32 mouse cellular contexts compared by ENCODE assay signal in genomic region chr15:88617125-88617524, GRCm38 (mm10). TPM values are rescaled to one million over a fixed set of nuclear protein-coding genes. Genes with fewer than 3 reads are reported as not detected.
DNase-seq lines count a peak whose midpoint lies in the region; ATAC-seq and TF ChIP-seq lines count a peak whose summit lies in the region.
"Had no signal": no experiment of that assay in that cellular context is flagged by ENCODE, and none has a peak within 500 bp of the region (broad histone marks: within the 10 kb centered on the region; RNA-seq: fewer than 3 reads in every experiment).

No protein-coding gene starts in this region.

- H3K4me2 ChIP-seq in forebrain, embryonic 15.5 days (replicated peaks): 0 out of 2 replicates have a peak overlapping the region, but pooled peaks have one; percentile 7
- H3K4me2 ChIP-seq in forebrain, embryonic 13.5 days: no peak overlapping the region
- no peak overlapping the region for H3K4me2 ChIP-seq in hindbrain, embryonic 15.5 days
- no peak overlapping the region; the same call in 1 of the 2 replicates for H3K4me2 ChIP-seq in hindbrain, embryonic 16.5 days (ENCODE audit: low read length)
- H3K4me2 ChIP-seq: heart, embryonic 13.5 days had no signal

- ATAC-seq in forebrain, embryonic 15.5 days (replicated peaks): no peak
- ATAC-seq in forebrain, embryonic 13.5 days: no peak
- no peak for ATAC-seq in hindbrain, embryonic 15.5 days (ENCODE audit: low FRiP score, low read depth)
- no peak for ATAC-seq in hindbrain, embryonic 16.5 days
- ATAC-seq: activated CD4-positive, CD25-positive, alpha-beta regulatory T cell, adult 4 months; intestine, postnatal 0 days had no signal

- DNase-seq in cerebellum, adult 2 months: no peak
- no peak for DNase-seq in cerebellum, postnatal 14 days
- peak; percentile 72 for DNase-seq in MEL (ENCODE audit: low read depth, low spot score)
- DNase-seq in lung, postnatal 25 days (ENCODE audit: low spot score): no peak
- DNase-seq: adrenal gland, adult 8-10 months; adrenal gland, postnatal 25 days; B cell, adult 2 months; gastrocnemius, postnatal 10 days; gastrocnemius, postnatal 36 days; heart, adult 2 months; heart, postnatal 14 days; heart, postnatal 4 days; kidney, adult 2 months had no signal

- peak overlapping the region; percentile 8; the same call in 1 of the 2 replicates for H3K27ac ChIP-seq in cerebellum, adult 2 months (ENCODE audit: insufficient read depth, low read length)
- H3K27ac ChIP-seq in forebrain, embryonic 15.5 days (replicated peaks): no peak overlapping the region
- H3K27ac ChIP-seq in forebrain, embryonic 13.5 days: no peak overlapping the region
- peak overlapping the region; percentile 31; the same call in 1 of the 2 replicates for H3K27ac ChIP-seq in hindbrain, embryonic 15.5 days (replicated peaks)
- no peak overlapping the region for H3K27ac ChIP-seq in hindbrain, embryonic 16.5 days (ENCODE audit: low read depth, low read length)
- H3K27ac ChIP-seq in MEL (ENCODE audit: control insufficient read depth, low read depth, low read length): peak overlapping the region; percentile 69
- H3K27ac ChIP-seq: forebrain, embryonic 10.5 days; heart, adult 2 months; heart, embryonic 10.5 days; heart, embryonic 13.5 days had no signal

- no peak for TF ChIP-seq RAD21 in MEL (IDR thresholded peaks at IDR 0.05; ENCODE audit: low read depth, low read length)

- TF ChIP-seq EP300 in MEL (IDR thresholded peaks at IDR 0.05; ENCODE audit: low read depth in 1 of 2, low read length in 2 of 2): no peak; a peak in 1 of 4 replicates

- 94% methylated on average over 16 of the region's 16 CpGs for WGBS in cerebellum, adult 2 months
- 53% methylated on average over 16 of the region's 16 CpGs for whole genome bisulfite sequencing in forebrain, embryonic 15.5 days
- 63% methylated on average over 16 of the region's 16 CpGs for WGBS in forebrain, embryonic 13.5 days
- WGBS in hindbrain, embryonic 15.5 days: 73% methylated on average over 16 of the region's 16 CpGs
- 76% methylated on average over 16 of the region's 16 CpGs for WGBS in hindbrain, embryonic 16.5 days

- no peaks in the 10 kb centered on the region; the same call in 1 of the 2 replicates for H3K79me2 ChIP-seq in MEL (ENCODE audit: control insufficient read depth, insufficient read depth, low read length, poor library complexity)

- no peak for TF ChIP-seq CTCF in cerebellum, adult 2 months (IDR thresholded peaks at IDR 0.05; ENCODE audit: borderline replicate concordance, insufficient read depth, low read depth, low read length)
- TF ChIP-seq CTCF in MEL (IDR thresholded peaks at IDR 0.05 in 2 of 3, conservative IDR thresholded peaks at IDR 0.05 in 1 of 3; ENCODE audit: control insufficient read depth in 1 of 3, insufficient read depth in 1 of 3, low read depth in 2 of 3, low read length in 3 of 3, poor library complexity in 1 of 3, severe bottlenecking in 1 of 3): no peak

- no peaks in the 10 kb centered on the region for H3K36me3 ChIP-seq in forebrain, embryonic 15.5 days
- H3K36me3 ChIP-seq in forebrain, embryonic 13.5 days (ENCODE audit: poor library complexity, severe bottlenecking): no peaks in the 10 kb centered on the region
- H3K36me3 ChIP-seq in hindbrain, embryonic 15.5 days: no peaks in the 10 kb centered on the region
- no peaks in the 10 kb centered on the region for H3K36me3 ChIP-seq in hindbrain, embryonic 16.5 days (ENCODE audit: control insufficient read depth, insufficient read depth, low read length)
- peaks cover 0 to 18% of the 10 kb centered on the region in 2 experiments; a peak in 2 of 4 replicates for H3K36me3 ChIP-seq in MEL (ENCODE audit: control insufficient read depth in 1 of 2, insufficient read depth in 2 of 2, low read length in 2 of 2)
- H3K36me3 ChIP-seq: forebrain, embryonic 10.5 days; G1E; heart, embryonic 10.5 days; heart, embryonic 13.5 days had no signal

- no peak overlapping the region for H3K9ac ChIP-seq in forebrain, embryonic 15.5 days (replicated peaks)
- H3K9ac ChIP-seq in forebrain, embryonic 13.5 days: no peak overlapping the region
- H3K9ac ChIP-seq in hindbrain, embryonic 15.5 days: no peak overlapping the region
- H3K9ac ChIP-seq in hindbrain, embryonic 16.5 days (ENCODE audit: low read depth, low read length): no peak overlapping the region
- H3K9ac ChIP-seq in MEL (ENCODE audit: control insufficient read depth, low read depth, low read length, poor library complexity, severe bottlenecking): peak overlapping the region; percentile 60
- H3K9ac ChIP-seq: heart, embryonic 13.5 days had no signal

- no peaks in the 10 kb centered on the region for H3K27me3 ChIP-seq in cerebellum, adult 2 months (ENCODE audit: control insufficient read depth, insufficient read depth, low read length)
- H3K27me3 ChIP-seq in forebrain, embryonic 15.5 days: no peaks in the 10 kb centered on the region
- H3K27me3 ChIP-seq in forebrain, embryonic 13.5 days: no peaks in the 10 kb centered on the region
- H3K27me3 ChIP-seq in hindbrain, embryonic 15.5 days: no peaks in the 10 kb centered on the region
- H3K27me3 ChIP-seq in hindbrain, embryonic 16.5 days (replicated peaks; ENCODE audit: control insufficient read depth, insufficient read depth, low read length): no peaks in the 10 kb centered on the region
- H3K27me3 ChIP-seq in MEL (ENCODE audit: control insufficient read depth in 1 of 2, insufficient read depth in 2 of 2, low read length in 2 of 2): no peaks in the 10 kb centered on the region
- H3K27me3 ChIP-seq: heart, embryonic 13.5 days had no signal

- peaks cover 20% of the 10 kb centered on the region for H3K4me1 ChIP-seq in cerebellum, adult 2 months (ENCODE audit: control insufficient read depth, insufficient read depth, low read length)
- H3K4me1 ChIP-seq in forebrain, embryonic 15.5 days: peaks cover 11% of the 10 kb centered on the region; the same call in 1 of the 2 replicates
- peaks cover 4% of the 10 kb centered on the region; the same call in 1 of the 2 replicates for H3K4me1 ChIP-seq in forebrain, embryonic 13.5 days
- peaks cover 5% of the 10 kb centered on the region; the same call in 1 of the 2 replicates for H3K4me1 ChIP-seq in hindbrain, embryonic 15.5 days (replicated peaks)
- H3K4me1 ChIP-seq in hindbrain, embryonic 16.5 days (ENCODE audit: control insufficient read depth, insufficient read depth, low read depth, low read length): peaks cover 7% of the 10 kb centered on the region; the same call in 1 of the 2 replicates
- peaks cover 0 to 39% of the 10 kb centered on the region in 2 experiments; a peak in 3 of 4 replicates for H3K4me1 ChIP-seq in MEL (ENCODE audit: control insufficient read depth in 1 of 2, insufficient read depth in 2 of 2, low read length in 2 of 2)
- H3K4me1 ChIP-seq: heart, embryonic 13.5 days had no signal

- no peaks in the 10 kb centered on the region for H3K9me3 ChIP-seq in forebrain, embryonic 15.5 days
- no peaks in the 10 kb centered on the region for H3K9me3 ChIP-seq in forebrain, embryonic 13.5 days (replicated peaks)
- no peaks in the 10 kb centered on the region for H3K9me3 ChIP-seq in hindbrain, embryonic 15.5 days
- H3K9me3 ChIP-seq in hindbrain, embryonic 16.5 days (ENCODE audit: control insufficient read depth, low read length): no peaks in the 10 kb centered on the region
- H3K9me3 ChIP-seq in MEL (replicated peaks; ENCODE audit: insufficient read depth, low read length): no peaks in the 10 kb centered on the region
- H3K9me3 ChIP-seq: forebrain, embryonic 10.5 days; heart, embryonic 10.5 days; heart, embryonic 13.5 days had no signal

- no peak overlapping the region for H3K4me3 ChIP-seq in cerebellum, adult 2 months (replicated peaks; ENCODE audit: insufficient read depth, low read depth, low read length)
- H3K4me3 ChIP-seq in forebrain, embryonic 15.5 days: no peak overlapping the region
- no peak overlapping the region for H3K4me3 ChIP-seq in forebrain, embryonic 13.5 days
- H3K4me3 ChIP-seq in hindbrain, embryonic 15.5 days: no peak overlapping the region
- no peak overlapping the region for H3K4me3 ChIP-seq in hindbrain, embryonic 16.5 days (ENCODE audit: low read length)
- H3K4me3 ChIP-seq in MEL (ENCODE audit: control insufficient read depth in 1 of 2, insufficient read depth in 1 of 2, low read depth in 2 of 2, low read length in 2 of 2): peak overlapping the region; percentile 59 to 81
- H3K4me3 ChIP-seq: forebrain, embryonic 10.5 days; heart, adult 2 months; heart, embryonic 10.5 days; heart, embryonic 13.5 days had no signal

- TF ChIP-seq POLR2A in cerebellum, adult 2 months (IDR thresholded peaks at IDR 0.05; ENCODE audit: borderline replicate concordance, insufficient read depth, low read length): no peak
- TF ChIP-seq POLR2A in MEL (IDR thresholded peaks at IDR 0.05; ENCODE audit: control insufficient read depth in 1 of 2, insufficient read depth in 1 of 2, low read depth in 1 of 2, low read length in 2 of 2, poor library complexity in 1 of 2): no peak

TF ChIP-seq in MEL, 35 proteins besides CTCF, POLR2A, EP300 and RAD21 (continues in another document):
- TF ChIP-seq SMC3 (IDR thresholded peaks at IDR 0.05; ENCODE audit: low read depth, low read length): no peak
- no peak for TF ChIP-seq ZKSCAN1 (IDR thresholded peaks at IDR 0.05; ENCODE audit: low read depth, low read length)
- peak; percentile 25; the same call in 1 of the 2 replicates for TF ChIP-seq GATA1 (IDR thresholded peaks at IDR 0.05; ENCODE audit: low read depth, low read length)
- no peak for TF ChIP-seq TAL1 (IDR thresholded peaks at IDR 0.05; ENCODE audit: low read length)
- TF ChIP-seq POLR2AphosphoS2 (IDR thresholded peaks at IDR 0.05; ENCODE audit: low read length): no peak
- TF ChIP-seq JUND (IDR thresholded peaks at IDR 0.05; ENCODE audit: low read depth, low read length): no peak
- no peak for TF ChIP-seq MAX (IDR thresholded peaks at IDR 0.05; ENCODE audit: low read length)
- TF ChIP-seq MEF2A (IDR thresholded peaks at IDR 0.05; ENCODE audit: extremely low read depth, insufficient replicate concordance, low read depth, low read length, poor library complexity, severe bottlenecking): no peak
- TF ChIP-seq TBP (IDR thresholded peaks at IDR 0.05; ENCODE audit: low read depth, low read length): no peak
- no peak for TF ChIP-seq GABPA (IDR thresholded peaks at IDR 0.05; ENCODE audit: low read depth, low read length)
- 0 out of 2 replicates have a peak, but pooled peaks have one; percentile 19 for TF ChIP-seq MYB (IDR thresholded peaks at IDR 0.05; ENCODE audit: low read depth, low read length)
- no peak for TF ChIP-seq CHD1 (IDR thresholded peaks at IDR 0.05; ENCODE audit: low read depth, low read length)

RNA-seq across cellular contexts. Expression of gene Zdhhc25, which starts 17.0 kb away (rescaled TPM):
- not detected in 2 replicates for polyA plus RNA-seq in cerebellum, adult 2 months (2012; rRNA removed)
- not detected in 2 replicates for polyA plus RNA-seq in forebrain, embryonic 15.5 days (2015; fragmentation: Nextera tagmentation; extraction: Ambion mirVana)
- not detected in 2 replicates for polyA plus RNA-seq in forebrain, embryonic 13.5 days (2015; fragmentation: Nextera tagmentation; extraction: Ambion mirVana)
- not detected in 2 replicates for polyA plus RNA-seq in hindbrain, embryonic 15.5 days (2015; fragmentation: Nextera tagmentation; extraction: Ambion mirVana)
- not detected in 2 replicates for polyA plus RNA-seq in hindbrain, embryonic 16.5 days (2015; fragmentation: Nextera tagmentation; extraction: Ambion mirVana)
- total RNA-seq in MEL (2012; rRNA removed): not detected in 2 replicates
- polyA plus RNA-seq in MEL (2012; ENCODE audit: insufficient read depth in 1 of 2, insufficient read length in 2 of 2, low read depth in 1 of 2, low replicate concordance in 2 of 2, missing spikeins in 1 of 2): not detected
- total RNA-seq: adrenal gland, adult 8-10 months; adrenal gland, postnatal 25 days; CH12.LX; gastrocnemius, adult 18-20 months; gastrocnemius, postnatal 10 days; gastrocnemius, postnatal 36 days; granulocyte monocyte progenitor cell, adult 5-6 weeks; heart, adult 2 months; heart, postnatal 14 days; heart, postnatal 4 days had no signal
- polyA plus RNA-seq: activated CD4-positive, CD25-positive, alpha-beta regulatory T cell, adult 4 months; embryonic facial prominence, embryonic 11.5 days; embryonic facial prominence, embryonic 14.5 days; forebrain, embryonic 10.5 days; G1E; heart, embryonic 10.5 days; heart, embryonic 13.5 days; heart, embryonic 16.5 days; hindbrain, embryonic 11.5 days; intestine, embryonic 14.5 days; intestine, postnatal 0 days; kidney, adult 2 months; kidney, embryonic 14.5 days had no signal

Comparison
In these comparisons a context has a peak if more than half of its experiments do, and no peak if none do; other contexts are left out.
1. H3K27ac ChIP-seq: peak in cerebellum, adult 2 months (single experiment), hindbrain, embryonic 15.5 days (single experiment) and MEL (single experiment); none in forebrain, embryonic 15.5 days (single experiment), forebrain, embryonic 13.5 days (single experiment) and hindbrain, embryonic 16.5 days (single experiment).
2. H3K4me3 ChIP-seq: peak in MEL (2 of 2); none in cerebellum, adult 2 months (single experiment), forebrain, embryonic 15.5 days (single experiment), forebrain, embryonic 13.5 days (single experiment), hindbrain, embryonic 15.5 days (single experiment) and hindbrain, embryonic 16.5 days (single experiment).